Mouse (Mus musculus) adrenal gland, postnatal 36 days (tissue): ENCODE results near the gene Zfp865. TPM values are rescaled to one million over a fixed set of nuclear protein-coding genes. Genes with fewer than 3 reads are reported as not detected.

Experiments used
- DNase-seq, 2 experiments: peaks; one replicate each; pipeline ENCODE4 v3.0.0; 2021; ENCODE audit warnings: mixed read lengths in 1 of 2
- total RNA-seq, 2 experiments: library from RNA; stranded (reverse); gene quantifications; 2 replicates each; pipeline ENCODE4 v1.2.3; 2021

The Zfp865 gene
- total RNA-seq, 2 experiments from 2014 or later: 22.1 to 24.1 TPM

GRCm38 (mm10) chr7:5080815-5081214, 60.6 kb downstream of the Zfp865 start:
- DNase-seq: no peak

DNA sequence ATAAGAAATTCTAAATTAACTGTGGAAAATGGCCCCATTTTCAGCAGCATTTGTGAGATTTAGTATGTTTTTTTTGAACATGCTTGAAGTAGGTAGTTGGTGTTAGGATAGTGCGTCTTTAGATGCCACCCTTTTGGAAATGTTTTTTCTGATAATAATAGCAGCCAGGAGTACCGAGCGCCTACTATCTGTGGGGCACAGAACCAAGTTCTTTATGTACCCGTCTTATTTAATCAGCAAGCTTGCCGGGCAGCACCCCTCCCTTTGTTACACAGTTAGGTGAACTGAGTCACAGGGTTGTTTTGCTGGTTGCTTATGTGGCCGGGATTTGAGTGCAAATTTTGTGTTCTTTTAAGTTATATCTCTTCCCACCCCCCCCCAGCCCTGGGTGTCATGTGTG, 61.1 kb downstream of the Zfp865 start:
- no peak for DNase-seq

DNA sequence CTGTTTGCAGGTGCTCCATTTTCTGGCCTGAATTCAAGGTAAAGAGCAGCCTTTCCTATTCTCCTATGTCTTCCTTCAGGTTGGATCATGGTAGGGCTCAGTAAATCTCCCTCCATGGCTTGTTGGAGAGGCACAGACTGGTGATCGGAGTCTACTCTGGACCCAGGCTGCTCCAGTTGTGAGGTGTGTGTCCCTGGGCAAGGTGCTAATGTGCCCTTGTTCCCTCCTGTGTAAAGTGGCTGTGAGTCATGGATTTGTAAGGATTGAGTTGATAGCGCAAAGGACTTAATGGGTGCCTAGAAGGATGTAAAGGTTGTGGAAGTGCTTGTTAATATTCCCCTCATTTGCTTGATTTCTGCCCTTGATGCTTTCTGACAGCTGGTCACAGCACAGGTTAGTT, 61.8 kb downstream of the Zfp865 start:
- no peak for DNase-seq

DNA sequence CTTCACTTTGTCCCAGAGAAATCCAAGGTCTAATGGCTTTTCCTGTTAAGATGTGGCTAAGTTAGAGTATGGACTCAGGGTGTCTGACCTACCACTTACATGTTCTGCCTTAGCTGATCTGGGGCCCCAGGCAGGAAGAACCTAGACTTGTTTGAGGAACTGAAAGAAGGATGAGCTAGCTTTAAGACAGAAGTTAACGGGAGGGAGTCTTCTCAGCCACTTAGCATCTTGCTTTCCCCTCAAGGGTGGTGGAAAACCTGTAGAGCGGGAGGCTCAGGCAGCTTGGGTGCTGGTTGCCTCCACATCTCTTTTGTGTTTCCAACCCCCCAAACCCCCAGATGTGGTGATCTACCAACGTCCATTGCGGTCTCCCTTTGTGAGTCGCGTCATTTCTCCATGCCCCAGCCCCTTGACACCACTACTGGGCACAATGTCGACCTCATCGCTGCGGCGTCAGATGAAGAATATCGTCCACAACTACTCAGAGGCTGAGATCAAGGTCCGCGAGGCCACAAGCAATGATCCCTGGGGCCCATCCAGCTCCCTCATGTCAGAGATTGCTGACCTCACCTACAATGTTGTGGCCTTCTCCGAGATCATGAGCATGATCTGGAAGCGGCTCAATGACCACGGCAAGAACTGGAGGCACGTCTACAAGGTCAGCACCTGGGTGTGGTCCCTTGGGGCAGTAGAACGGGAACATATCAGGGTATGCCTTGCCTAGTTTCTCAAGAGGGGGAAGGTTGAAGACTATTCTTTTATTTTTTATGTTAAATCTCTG, 63.3 kb downstream of the Zfp865 start:
- DNase-seq: no peak

GRCm38 (mm10) chr7:5085512-5085911, 65.3 kb downstream of the Zfp865 start:
- no peak for DNase-seq

Other genes starting within 250 kb of the Zfp865 start
- not detected for gene Fam71e2, start 249.1 kb upstream of the Zfp865 start, total RNA-seq
- gene Il11, start 237.5 kb upstream of the Zfp865 start, total RNA-seq: under 1 TPM; 0.13 to 0.56 TPM
- gene Tmem190, start 237.4 kb upstream of the Zfp865 start, total RNA-seq: not detected
- gene Tmem238, start 230.7 kb upstream of the Zfp865 start, total RNA-seq: 10 to 100 TPM in 1 of 2 experiments, 1 to 10 TPM in 1; 8.2 to 15.0 TPM
- gene Rpl28, start 227.5 kb upstream of the Zfp865 start, total RNA-seq: 1,000 to 10,000 TPM in 1 of 2 experiments, 100 to 1,000 TPM in 1; 989 to 1,001 TPM
- 100 to 1,000 TPM; 123 to 125 TPM for gene Ube2s, start 207.8 kb upstream of the Zfp865 start, total RNA-seq
- gene Shisa7, start 175.7 kb upstream of the Zfp865 start, total RNA-seq: under 1 TPM; 0.86 to 0.93 TPM
- gene Isoc2b, start 150.1 kb upstream of the Zfp865 start, total RNA-seq: 10 to 100 TPM in 1 of 2 experiments, 1 to 10 TPM in 1; 9.2 to 23.4 TPM
- 10 to 100 TPM; 23.5 to 47.3 TPM for gene Isoc2a, start 143.2 kb upstream of the Zfp865 start, total RNA-seq
- gene Gm36210, start 113.9 kb upstream of the Zfp865 start, total RNA-seq: not detected
- 10 to 100 TPM; 13.7 to 15.5 TPM for gene Zfp628, start 105.2 kb upstream of the Zfp865 start, total RNA-seq
- gene Nat14, start 98.3 kb upstream of the Zfp865 start, total RNA-seq: 10 to 100 TPM in 1 of 2 experiments, 1 to 10 TPM in 1; 7.1 to 11.5 TPM
- gene Ssc5d, start 94.6 kb upstream of the Zfp865 start, total RNA-seq: 1 to 10 TPM; 1.7 to 2.7 TPM
- under 1 TPM; 0.36 to 0.89 TPM for gene Sbk2, start 56.0 kb upstream of the Zfp865 start, total RNA-seq
- gene Sbk3, start 49.2 kb upstream of the Zfp865 start, total RNA-seq: under 1 TPM; 0.23 to 0.50 TPM
- 10 to 100 TPM; 16.5 to 16.8 TPM for gene Zfp579, start 24.2 kb upstream of the Zfp865 start, total RNA-seq
- gene Zfp524, start 6.0 kb upstream of the Zfp865 start, total RNA-seq: 10 to 100 TPM in 1 of 2 experiments, 1 to 10 TPM in 1; 8.7 to 14.0 TPM
- gene Fiz1, start 5.7 kb upstream of the Zfp865 start, total RNA-seq: 10 to 100 TPM; 23.5 to 31.5 TPM
- not detected for gene Gm44973, start 4.9 kb upstream of the Zfp865 start, total RNA-seq
- gene Ccdc106, start 177 bp downstream of the Zfp865 start, total RNA-seq: 1 to 10 TPM in 1 of 2 experiments, under 1 TPM in 1; 0.96 to 1.4 TPM
- not detected for gene 4632433K11Rik, start 13.7 kb downstream of the Zfp865 start, total RNA-seq
- gene Zfp784, start 18.1 kb downstream of the Zfp865 start, total RNA-seq: 1 to 10 TPM; 3.8 to 4.5 TPM
- 1 to 10 TPM; 6.4 to 9.3 TPM for gene Zfp580, start 31.2 kb downstream of the Zfp865 start, total RNA-seq
- gene U2af2, start 41.8 kb downstream of the Zfp865 start, total RNA-seq: 100 to 1,000 TPM; 143 to 180 TPM
- gene Epn1, start 59.9 kb downstream of the Zfp865 start, total RNA-seq: 100 to 1,000 TPM; 146 to 155 TPM
- under 1 TPM in 1 of 2 experiments, not detected in 1; 0.56 TPM for gene Rfpl4, start 96.6 kb downstream of the Zfp865 start, total RNA-seq
- gene Rasl2-9, start 105.6 kb downstream of the Zfp865 start, total RNA-seq: 1 to 10 TPM; 1.3 to 1.4 TPM
- not detected for gene Vmn1r55, start 129.3 kb downstream of the Zfp865 start, total RNA-seq
- gene Vmn1r56, start 176.4 kb downstream of the Zfp865 start, total RNA-seq: not detected
- not detected for gene Vmn1r57, start 198.1 kb downstream of the Zfp865 start, total RNA-seq